Mouse (Mus musculus) intestine, postnatal 0 days (tissue): ENCODE measurements around the gene Pkd1. TPM values are rescaled to one million over a fixed set of nuclear protein-coding genes. Genes with fewer than 3 reads are reported as not detected.

ENCODE experiments used
- ATAC-seq: fragments of 200-750 bp; cut with Nextera tagmentation; 2 replicates; pipeline ENCODE4 v1.8.0; 2017; ENCODE audit warnings: mild to moderate bottlenecking, moderate TSS enrichment, moderate library complexity
- H3K27ac ChIP-seq: fragments of 300-500 bp; sonication (generic); 2 replicates; pipeline ENCODE4 v1.5.1; 2014; ENCODE audit warnings: mild to moderate bottlenecking, low read depth, low read length, moderate library complexity
- H3K27me3 ChIP-seq: fragments of 300-500 bp; sonication (generic); replicated peaks from 2 replicates; pipeline ENCODE4 v1.6.1; 2014; ENCODE audit warnings: low read length, mixed read lengths; ENCODE audit not compliant: control insufficient read depth, insufficient read depth
- H3K36me3 ChIP-seq: fragments of 300-500 bp; sonication (generic); 2 replicates; pipeline ENCODE4 v1.6.1; 2014; ENCODE audit warnings: mild to moderate bottlenecking, moderate library complexity; ENCODE audit not compliant: control insufficient read depth, insufficient read depth
- H3K4me1 ChIP-seq: fragments of 300-500 bp; sonication (generic); replicated peaks from 2 replicates; pipeline ENCODE4 v1.6.1; 2014; ENCODE audit warnings: antibody characterized with exemption, low read length, mixed read lengths; ENCODE audit not compliant: control insufficient read depth, insufficient read depth
- H3K4me2 ChIP-seq: fragments of 300-500 bp; sonication (generic); replicated peaks from 2 replicates; pipeline ENCODE4 v1.6.1; 2014; ENCODE audit warnings: low read depth, mild to moderate bottlenecking, moderate library complexity
- H3K4me3 ChIP-seq: fragments of 300-500 bp; sonication (generic); 2 replicates; pipeline ENCODE4 v1.5.1; 2014; ENCODE audit warnings: low read depth, low read length
- H3K9ac ChIP-seq: fragments of 300-500 bp; sonication (generic); 2 replicates; pipeline ENCODE4 v1.6.1; 2014; ENCODE audit warnings: mild to moderate bottlenecking, low read depth, low read length
- H3K9me3 ChIP-seq: fragments of 300-500 bp; sonication (generic); 2 replicates; pipeline ENCODE4 v1.6.1; 2016; ENCODE audit warnings: mixed run types; ENCODE audit not compliant: control insufficient read depth
- CTCF ChIP-seq: sonication (generic); IDR thresholded peaks from 2 replicates; pipeline ENCODE4 v1.5.1; 2016; ENCODE audit warnings: low read depth, mild to moderate bottlenecking, control low read depth, antibody characterized with exemption, moderate library complexity
- WGBS: fragments of 180-500 bp; shearing (Covaris S2); extraction: QIAGEN DNeasy Blood & Tissue Kit; methylation state at CpG from one replicate; pipeline ENCODE4 v1.1.7; 2014; 5-methylcytosine and 5-hydroxymethylcytosine counted together
- microRNA-seq: library from miRNA; unstranded; fragments of <30 nt; microRNA quantifications from one replicate; pipeline ENCODE4, GENCODE M21; 2016
- polyA plus RNA-seq: library from polyadenylated mRNA; unstranded; fragments of >200 nt; fragmentation: Nextera tagmentation; extraction: Ambion mirVana; gene quantifications from 2 replicates; pipeline ENCODE4 v1.2.1, GENCODE M21; 2015

Gene Pkd1
- polyA plus RNA-seq, 1 experiment from 2014 or later, result 5.4 TPM

- H3K4me3 ChIP-seq, result no peak overlapping the region
- H3K9me3 ChIP-seq, result no peaks in the 10 kb centered on the region
- H3K36me3 ChIP-seq, result peaks cover 6% of the 10 kb centered on the region; the same call in 1 of the 2 replicates
- 85% methylated on average over 3 of the region's 3 CpGs for WGBS
- H3K9ac ChIP-seq, result no peak overlapping the region
- H3K4me1 ChIP-seq, result 0 out of 2 replicates have a peak, but pooled peaks cover 4% of the 10 kb centered on the region
- TF ChIP-seq CTCF, result no peak
- no peak for ATAC-seq
- no peaks in the 10 kb centered on the region for H3K27me3 ChIP-seq
- H3K27ac ChIP-seq, result no peak overlapping the region
- H3K4me2 ChIP-seq, result no peak overlapping the region
Measured at GRCm38 (mm10) chr17:24645916-24646315, 96.3 kb downstream of the Pkd1 start.

Small RNA genes within 50 kb of the gene (microRNA-seq; reads per million reads assigned to microRNA genes)
- gene Gm24589, result not detected

Other genes starting within 250 kb of the Pkd1 start
- not detected in 2 replicates for gene Abca17, start 198.8 kb upstream of the Pkd1 start, polyA plus RNA-seq
- gene Abca3, start 197.9 kb upstream of the Pkd1 start, polyA plus RNA-seq, result 11.3 and 12.7 TPM in 2 replicates
- gene Rnps1, start 135.3 kb upstream of the Pkd1 start, polyA plus RNA-seq, result 111 and 114 TPM in 2 replicates
- gene Eci1, start 123.2 kb upstream of the Pkd1 start, polyA plus RNA-seq, result 96.4 and 106 TPM in 2 replicates
- gene Dnase1l2, start 106.7 kb upstream of the Pkd1 start, polyA plus RNA-seq, result 0.73 and 0.80 TPM in 2 replicates
- 5.0 and 5.2 TPM in 2 replicates for gene E4f1, start 79.5 kb upstream of the Pkd1 start, polyA plus RNA-seq
- gene Pgp, start 79.4 kb upstream of the Pkd1 start, polyA plus RNA-seq, result 64.5 and 69.4 TPM in 2 replicates
- not detected in 2 replicates for gene Bricd5, start 76.0 kb upstream of the Pkd1 start, polyA plus RNA-seq
- gene Mlst8, start 70.8 kb upstream of the Pkd1 start, polyA plus RNA-seq, result 11.9 and 12.9 TPM in 2 replicates
- gene Caskin1, start 61.2 kb upstream of the Pkd1 start, polyA plus RNA-seq, result 0.69 and 0.78 TPM in 2 replicates
- 39.7 and 41.2 TPM in 2 replicates for gene Traf7, start 21.9 kb upstream of the Pkd1 start, polyA plus RNA-seq
- gene Rab26, start 15.6 kb upstream of the Pkd1 start, polyA plus RNA-seq, result 0.31 and 0.63 TPM in 2 replicates
- gene Tsc2, start 82.8 kb downstream of the Pkd1 start, polyA plus RNA-seq, result 24.7 and 25.8 TPM in 2 replicates
- 5.0 and 5.5 TPM in 2 replicates for gene Nthl1, start 82.8 kb downstream of the Pkd1 start, polyA plus RNA-seq
- 26.5 and 30.1 TPM in 2 replicates for gene Slc9a3r2, start 100.5 kb downstream of the Pkd1 start, polyA plus RNA-seq
- 0.20 TPM in 1 of 2 replicates, not detected in the other for gene Npw, start 108.6 kb downstream of the Pkd1 start, polyA plus RNA-seq
- 13.4 and 13.5 TPM in 2 replicates for gene Zfp598, start 119.9 kb downstream of the Pkd1 start, polyA plus RNA-seq
- gene Syngr3, start 140.1 kb downstream of the Pkd1 start, polyA plus RNA-seq, result 6.0 and 6.2 TPM in 2 replicates
- gene Gfer, start 146.3 kb downstream of the Pkd1 start, polyA plus RNA-seq, result 42.0 and 42.2 TPM in 2 replicates
- 32.4 and 38.0 TPM in 2 replicates for gene Noxo1, start 146.4 kb downstream of the Pkd1 start, polyA plus RNA-seq
- gene Tbl3, start 157.8 kb downstream of the Pkd1 start, polyA plus RNA-seq, result 23.8 and 25.2 TPM in 2 replicates
- gene Rnf151, start 168.2 kb downstream of the Pkd1 start, polyA plus RNA-seq, result not detected in 2 replicates
- 757 and 776 TPM in 2 replicates for gene Rps2, start 168.3 kb downstream of the Pkd1 start, polyA plus RNA-seq
- 406 and 413 TPM in 2 replicates for gene Ndufb10, start 174.6 kb downstream of the Pkd1 start, polyA plus RNA-seq
- 0.27 TPM in 1 of 2 replicates, not detected in the other for gene Rpl3l, start 178.0 kb downstream of the Pkd1 start, polyA plus RNA-seq
- 47.4 and 47.8 TPM in 2 replicates for gene Msrb1, start 186.8 kb downstream of the Pkd1 start, polyA plus RNA-seq
- 0.25 and 0.47 TPM in 2 replicates for gene Hs3st6, start 203.2 kb downstream of the Pkd1 start, polyA plus RNA-seq